Mouse (Mus musculus) cerebellum, adult 9-10 months (tissue): ENCODE data around the gene Mymk.

Experiments used
- DNase-seq: peaks from one replicate; pipeline ENCODE4 v3.0.0; 2022

The Mymk gene

GRCm38 (mm10) chr2:27028437-27029015 is 43.5 kb downstream of the Mymk start:
- DNase-seq = no peak

GRCm38 (mm10) chr2:27027618-27028436 is 44.2 kb downstream of the Mymk start, which contains the start of gene Slc2a6:
TSS of gene Slc2a6 (minus strand) at chr2:27027998.
- peak; percentile 93 for DNase-seq

- DNase-seq = peak; percentile 69
These were observed 44.9 kb downstream of the Mymk start for GRCm38 (mm10) chr2:27026857-27027617.

GRCm38 (mm10) chr2:27026332-27026731 is 45.6 kb downstream of the Mymk start:
- no peak for DNase-seq

GRCm38 (mm10) chr2:27025545-27025944 is 46.4 kb downstream of the Mymk start:
- no peak for DNase-seq

- no peak for DNase-seq
These were observed 47.8 kb downstream of the Mymk start for GRCm38 (mm10) chr2:27024136-27024535.

- no peak for DNase-seq
These were observed 49.4 kb downstream of the Mymk start for GRCm38 (mm10) chr2:27022612-27023011.

GRCm38 (mm10) chr2:27021103-27021502 is 50.9 kb downstream of the Mymk start:
- DNase-seq = peak; percentile 38

- DNase-seq = no peak
These were observed 52.4 kb downstream of the Mymk start for GRCm38 (mm10) chr2:27019530-27019929.

- peak; percentile 74 for DNase-seq
These were observed 54.2 kb downstream of the Mymk start for GRCm38 (mm10) chr2:27017802-27018201.
